Mouse (Mus musculus) small intestine, adult 2 months (tissue): ENCODE results near the gene Rusc2.

Experiments used
- CTCF ChIP-seq: fragments of 200-500 bp; IDR thresholded peaks from 2 replicates; pipeline ENCODE4 v1.5.1; 2012; ENCODE audit warnings: low read depth, mild to moderate bottlenecking, control low read depth, inconsistent platforms, low read length, moderate library complexity, mixed read lengths; ENCODE audit not compliant: insufficient replicate concordance, insufficient read length; ENCODE audit errors: extremely low read depth
- POLR2A ChIP-seq: fragments of 200-500 bp; IDR thresholded peaks from 2 replicates; pipeline ENCODE4 v1.6.1; 2012; ENCODE audit warnings: low read depth, mild to moderate bottlenecking, control low read depth, inconsistent platforms, low read length, moderate library complexity

DNA sequence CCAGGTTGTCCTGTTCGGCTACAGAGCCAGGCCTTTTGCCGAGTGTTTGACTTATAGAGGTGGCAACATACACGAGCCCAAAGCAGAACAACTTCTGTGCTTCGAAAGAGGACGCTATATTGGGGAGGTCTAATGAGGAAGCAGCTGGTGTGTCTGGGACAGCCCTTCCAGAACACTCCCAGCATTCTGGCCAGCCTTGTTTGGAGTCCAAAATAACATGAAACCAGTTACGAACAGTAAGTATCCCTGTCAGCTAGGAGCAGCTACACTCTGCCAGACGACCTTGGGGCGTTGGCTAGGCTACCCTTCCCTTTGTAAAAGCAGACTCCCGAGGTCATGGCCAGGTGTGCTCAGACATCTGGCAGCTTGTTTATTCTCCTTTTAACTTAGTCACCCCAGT lies 20.4 kb downstream of the Rusc2 start:
- no peak for TF ChIP-seq POLR2A
- no peak for TF ChIP-seq CTCF
